Mouse (Mus musculus): ENCODE results near the gene Krcc1. TPM values are rescaled to one million over a fixed set of nuclear protein-coding genes. Genes with fewer than 3 reads are reported as not detected.

Krcc1 gene
- 393 TPM for polyA plus RNA-seq (2014; fragmentation: Illumina TruSeq; extraction: RNeasy Lipid Tissue Mini Kit (QIAGEN cat#74804); ENCODE audit: low read depth, low replicate concordance)

DNA sequence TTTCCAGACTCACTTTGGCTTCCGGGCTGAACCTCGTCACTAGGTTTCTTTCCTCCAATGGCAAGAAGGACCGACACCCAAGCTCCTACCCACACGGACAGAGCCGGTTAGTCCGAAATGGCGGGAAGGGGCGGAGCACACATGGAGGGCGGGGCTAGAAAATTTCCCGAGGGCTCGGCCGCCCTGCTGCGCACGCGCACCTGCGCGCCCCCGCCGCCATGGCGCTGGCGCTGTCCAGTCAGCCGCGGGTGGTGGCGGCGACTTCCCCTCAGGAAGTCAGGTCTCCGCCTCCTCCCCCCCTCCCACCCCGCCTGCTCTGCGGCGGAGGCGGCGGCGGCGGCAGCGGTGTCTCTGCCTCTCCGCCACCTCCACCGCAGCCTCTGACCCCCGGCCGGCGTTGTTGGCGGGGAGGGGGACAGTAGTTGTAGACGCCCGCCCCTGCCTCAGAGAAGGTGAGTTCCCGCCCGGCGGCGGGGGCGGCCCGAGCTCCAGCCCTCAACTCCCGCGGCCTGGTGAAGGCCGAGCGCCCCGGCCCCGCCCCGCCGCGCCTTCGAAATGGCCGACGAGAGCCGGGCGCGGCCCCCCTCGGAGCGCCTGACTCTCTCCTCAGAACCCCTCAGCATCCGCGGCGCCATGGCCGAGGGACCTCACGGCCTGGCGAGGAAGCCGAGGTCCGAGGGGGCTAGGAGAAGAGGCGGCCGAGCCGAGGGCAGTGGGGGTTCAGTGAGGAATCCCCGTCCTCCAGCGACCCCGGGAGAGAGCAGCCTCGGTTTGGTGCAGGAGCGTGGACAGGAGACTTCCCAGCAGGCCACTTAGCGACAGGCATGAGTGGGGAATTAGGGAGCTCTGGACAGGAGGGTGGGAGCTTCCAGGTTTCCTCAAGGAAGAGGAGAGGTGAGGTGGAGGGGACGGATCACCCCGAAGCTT is at the start of gene Krcc1:
Krcc1 (plus strand) TSS at position 289 of the 927 bp plus-strand sequence.

DNA sequence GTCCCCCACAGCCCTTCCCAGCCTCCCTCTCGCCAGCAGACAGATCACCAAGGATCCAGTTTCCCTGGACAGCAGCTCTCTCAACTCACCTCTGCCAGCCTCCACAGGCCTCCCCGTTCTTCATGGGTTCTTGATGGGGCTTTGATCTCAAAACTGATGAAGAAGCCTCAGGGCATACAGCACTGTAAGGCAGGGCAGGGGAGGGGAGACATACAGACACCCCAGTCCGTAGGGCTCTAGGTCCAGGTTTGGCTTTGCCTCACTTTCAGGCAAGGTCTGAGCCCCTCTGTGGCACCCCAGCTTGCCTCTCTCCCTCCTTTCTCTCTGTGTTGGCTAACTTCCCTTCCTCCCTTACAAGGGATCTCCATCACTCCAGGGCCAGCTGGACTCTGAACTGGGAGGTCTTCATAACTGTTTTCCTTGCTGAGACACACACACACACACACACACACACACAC is 50.4 kb downstream of the Krcc1 start, which contains the start of gene Smyd1:
Smyd1 (minus strand) TSS at position 408 of the 458 bp plus-strand sequence.

DNA sequence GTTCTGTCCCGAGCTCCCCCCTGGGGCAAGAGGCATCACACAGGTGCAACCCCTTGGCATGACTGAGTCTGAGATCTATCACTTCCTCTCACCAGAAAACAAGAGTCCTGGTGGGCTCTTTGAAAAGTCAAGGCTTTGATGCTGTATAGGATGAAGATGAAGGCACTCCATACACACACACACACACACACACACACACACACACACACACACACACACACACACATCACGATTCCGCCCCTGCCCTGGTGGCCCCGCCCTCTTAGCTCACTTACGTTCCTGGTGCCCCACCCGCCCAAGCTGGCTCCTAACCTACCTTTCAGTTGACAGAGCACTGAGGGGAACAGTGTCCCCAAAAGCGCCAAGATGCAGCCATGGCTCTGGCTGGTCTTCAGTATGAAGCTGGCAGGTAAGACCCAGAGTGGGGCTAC is 51.0 kb downstream of the Krcc1 start, which contains the start of gene Cd8b1:
Cd8b1 (plus strand) TSS at position 298 of the 431 bp plus-strand sequence.

Other genes starting within 250 kb of the Krcc1 start
- 6.0 TPM for gene Thnsl2, start 127.2 kb upstream of the Krcc1 start, polyA plus RNA-seq (2014; fragmentation: Illumina TruSeq; extraction: RNeasy Lipid Tissue Mini Kit (QIAGEN cat#74804); ENCODE audit: low read depth, low replicate concordance)
- not detected for gene Fabp1, start 71.8 kb upstream of the Krcc1 start, polyA plus RNA-seq (2014; fragmentation: Illumina TruSeq; extraction: RNeasy Lipid Tissue Mini Kit (QIAGEN cat#74804); ENCODE audit: low read depth, low replicate concordance)
- gene Smyd1, start 50.6 kb downstream of the Krcc1 start, polyA plus RNA-seq (2014; fragmentation: Illumina TruSeq; extraction: RNeasy Lipid Tissue Mini Kit (QIAGEN cat#74804); ENCODE audit: low read depth, low replicate concordance): 2.7 TPM
- gene Cd8b1, start 51.1 kb downstream of the Krcc1 start, polyA plus RNA-seq (2014; fragmentation: Illumina TruSeq; extraction: RNeasy Lipid Tissue Mini Kit (QIAGEN cat#74804); ENCODE audit: low read depth, low replicate concordance): not detected
- gene Cd8a, start 101.8 kb downstream of the Krcc1 start, polyA plus RNA-seq (2014; fragmentation: Illumina TruSeq; extraction: RNeasy Lipid Tissue Mini Kit (QIAGEN cat#74804); ENCODE audit: low read depth, low replicate concordance): not detected
- 295 TPM for gene Rmnd5a, start 169.0 kb downstream of the Krcc1 start, polyA plus RNA-seq (2014; fragmentation: Illumina TruSeq; extraction: RNeasy Lipid Tissue Mini Kit (QIAGEN cat#74804); ENCODE audit: low read depth, low replicate concordance)
- 134 TPM for gene Rnf103, start 222.2 kb downstream of the Krcc1 start, polyA plus RNA-seq (2014; fragmentation: Illumina TruSeq; extraction: RNeasy Lipid Tissue Mini Kit (QIAGEN cat#74804); ENCODE audit: low read depth, low replicate concordance)